Mouse (Mus musculus): ENCODE data around the gene Chst15.

DNA sequence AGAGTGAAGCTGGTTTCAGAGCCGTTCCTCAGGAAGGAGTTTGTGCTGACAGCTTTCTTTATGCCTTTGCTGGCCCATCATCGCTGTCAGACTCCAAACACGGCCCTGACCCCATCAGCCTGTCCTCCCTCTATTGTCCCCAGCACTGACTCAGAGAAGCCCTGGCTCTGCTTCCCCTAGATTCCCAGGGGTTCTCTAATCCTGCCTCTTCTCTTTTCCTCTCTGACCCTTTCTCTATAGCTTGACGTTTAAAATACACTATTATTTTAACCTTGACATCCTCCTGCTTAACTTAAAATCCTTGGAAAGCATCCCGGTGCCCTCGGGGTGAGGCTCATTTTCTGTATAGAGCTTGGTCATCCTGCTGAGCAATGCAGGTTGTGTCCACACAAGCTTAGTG is 117.3 kb downstream of the Chst15 start:
- TF ChIP-seq POLR2A (IDR thresholded peaks at IDR 0.05; ENCODE audit: low read depth, low read length) (no peak), CTCF (conservative IDR thresholded peaks at IDR 0.05; ENCODE audit: insufficient read depth, insufficient read length, low read depth, low read length) (no peak)

All from kidney, adult 2 months (tissue).